Mouse (Mus musculus) stomach, embryonic 16.5 days (tissue): ENCODE data around the gene Fntb. TPM values are rescaled to one million over a fixed set of nuclear protein-coding genes. Genes with fewer than 3 reads are reported as not detected.
"Not testable (repeated sequence)": the region's sequence is repeated elsewhere in the genome, so short reads cannot be mapped to it uniquely, and the experiment has no call there.

Experiments used
- ATAC-seq: fragments of 200-750 bp; cut with Nextera tagmentation; 2 replicates; pipeline ENCODE4 v1.8.0; 2017; ENCODE audit warnings: moderate number of reproducible peaks, moderate TSS enrichment; ENCODE audit not compliant: insufficient read depth, low FRiP score
- H3K27ac ChIP-seq: fragments of 300-500 bp; sonication (generic); 2 replicates; pipeline ENCODE4 v1.5.1; 2014; ENCODE audit warnings: low read length
- H3K27me3 ChIP-seq: fragments of 300-500 bp; sonication (generic); 2 replicates; pipeline ENCODE4 v1.6.1; 2014; ENCODE audit warnings: low read length, control low read depth, mixed read lengths; ENCODE audit not compliant: control insufficient read depth, insufficient read depth
- H3K36me3 ChIP-seq: fragments of 300-500 bp; sonication (generic); 2 replicates; pipeline ENCODE4 v1.6.1; 2014; ENCODE audit warnings: low read length; ENCODE audit not compliant: control insufficient read depth, insufficient read depth
- H3K4me1 ChIP-seq: fragments of 300-500 bp; sonication (generic); 2 replicates; pipeline ENCODE4 v1.6.1; 2014; ENCODE audit warnings: low read length, control low read depth, mixed read lengths; ENCODE audit not compliant: control insufficient read depth, insufficient read depth
- H3K4me2 ChIP-seq: fragments of 300-500 bp; sonication (generic); 2 replicates; pipeline ENCODE4 v1.6.1; 2014; ENCODE audit warnings: low read depth, low read length, mixed read lengths
- H3K4me3 ChIP-seq: fragments of 300-500 bp; sonication (generic); replicated peaks from 2 replicates; pipeline ENCODE4 v1.5.1; 2014; ENCODE audit warnings: mild to moderate bottlenecking, low read length
- H3K9ac ChIP-seq: fragments of 300-500 bp; sonication (generic); 2 replicates; pipeline ENCODE4 v1.6.1; 2014; ENCODE audit warnings: low read length
- H3K9me3 ChIP-seq: fragments of 300-500 bp; sonication (generic); replicated peaks from 2 replicates; pipeline ENCODE4 v1.6.1; 2016; ENCODE audit warnings: low read length, control low read depth; ENCODE audit not compliant: control insufficient read depth
- WGBS: fragments of 180-500 bp; shearing (Covaris S2); extraction: QIAGEN DNeasy Blood & Tissue Kit; methylation state at CpG from one replicate; pipeline ENCODE4 v1.1.7; 2014; 5-methylcytosine and 5-hydroxymethylcytosine counted together
- polyA plus RNA-seq: library from polyadenylated mRNA; unstranded; fragments of >200 nt; fragmentation: Nextera tagmentation; extraction: Ambion mirVana; gene quantifications from 2 replicates; pipeline ENCODE4 v1.2.1, GENCODE M21; 2015

Gene Fntb
- polyA plus RNA-seq, 1 experiment from 2014 or later, result 34.4 TPM

- Histone ChIP-seq H3K4me1 (peaks cover 9% of the 10 kb centered on the region; the same call in 1 of the 2 replicates), H3K27me3 (no peaks in the 10 kb centered on the region), H3K27ac (peak overlapping the region; percentile 71), H3K9me3 (no peaks in the 10 kb centered on the region), H3K4me2 (peak overlapping the region; percentile 75), H3K9ac (peak overlapping the region; percentile 85), H3K4me3 (peak overlapping the region; percentile 83), H3K36me3 (no peaks in the 10 kb centered on the region)
- peak; percentile 26 for ATAC-seq
- WGBS, result 11% methylated on average over 21 of the region's 21 CpGs
Observed at GRCm38 (mm10) chr12:76837844-76838650, 72.7 kb downstream of the Fntb start.

GRCm38 (mm10) chr12:76839298-76839697, 73.9 kb downstream of the Fntb start:
- no peaks in the 10 kb centered on the region for H3K9me3 ChIP-seq

GRCm38 (mm10) chr12:76840081-76840480, 74.7 kb downstream of the Fntb start:
- H3K9me3 ChIP-seq, result no peaks in the 10 kb centered on the region
- H3K4me3 ChIP-seq, result no peak overlapping the region
- ATAC-seq, result no peak
- H3K9ac ChIP-seq, result no peak overlapping the region
- H3K27ac ChIP-seq, result no peak overlapping the region
- 65% methylated on average over 6 of the region's 6 CpGs for WGBS
- H3K4me2 ChIP-seq, result no peak overlapping the region
- H3K36me3 ChIP-seq, result no peaks in the 10 kb centered on the region
- H3K27me3 ChIP-seq, result no peaks in the 10 kb centered on the region
- H3K4me1 ChIP-seq, result peaks cover 9% of the 10 kb centered on the region; the same call in 1 of the 2 replicates

More at GRCm38 (mm10) chr12:76839298-76839697, 73.9 kb downstream of the Fntb start:
- Histone ChIP-seq H3K27ac (no peak overlapping the region), H3K4me1 (peaks cover 9% of the 10 kb centered on the region; the same call in 1 of the 2 replicates), H3K27me3 (no peaks in the 10 kb centered on the region), H3K4me3 (no peak overlapping the region), H3K4me2 (no peak overlapping the region), H3K9ac (no peak overlapping the region), H3K36me3 (no peaks in the 10 kb centered on the region)
- WGBS, result 85% methylated on average over 4 of the region's 4 CpGs
- no peak for ATAC-seq

GRCm38 (mm10) chr12:76844346-76845061, 79.1 kb downstream of the Fntb start:
- Histone ChIP-seq H3K9me3 (no peaks in the 10 kb centered on the region), H3K4me3 (no peak overlapping the region), H3K4me2 (no peak overlapping the region), H3K4me1 (no peaks in the 10 kb centered on the region), H3K27ac (no peak overlapping the region), H3K27me3 (no peaks in the 10 kb centered on the region), H3K36me3 (no peaks in the 10 kb centered on the region), H3K9ac (no peak overlapping the region)
- WGBS, result 87% methylated on average over 15 of the region's 15 CpGs
- no peak for ATAC-seq

- WGBS, result 84% methylated on average over 2 of the region's 2 CpGs
- no peak for ATAC-seq
- H3K4me3 ChIP-seq, result no peak overlapping the region
- H3K27ac ChIP-seq, result no peak overlapping the region
- H3K36me3 ChIP-seq, result no peaks in the 10 kb centered on the region
- no peaks in the 10 kb centered on the region for H3K27me3 ChIP-seq
- H3K4me1 ChIP-seq, result no peaks in the 10 kb centered on the region
- no peak overlapping the region for H3K4me2 ChIP-seq
- no peak overlapping the region for H3K9ac ChIP-seq
- no peaks in the 10 kb centered on the region for H3K9me3 ChIP-seq
Observed at GRCm38 (mm10) chr12:76852419-76852818, 87.0 kb downstream of the Fntb start.

- Histone ChIP-seq H3K27ac (no peak overlapping the region), H3K4me3 (no peak overlapping the region), H3K4me2 (no peak overlapping the region), H3K36me3 (no peaks in the 10 kb centered on the region), H3K9me3 (no peaks in the 10 kb centered on the region), H3K4me1 (no peaks in the 10 kb centered on the region), H3K9ac (no peak overlapping the region), H3K27me3 (no peaks in the 10 kb centered on the region)
- ATAC-seq, result no peak
- whole genome bisulfite sequencing, result 90% methylated on average over 1 of the region's 1 CpGs
Observed at GRCm38 (mm10) chr12:76853378-76854142, 88.2 kb downstream of the Fntb start.

- Histone ChIP-seq H3K4me1 (no peaks in the 10 kb centered on the region), H3K4me2 (no peak overlapping the region), H3K4me3 (no peak overlapping the region), H3K9ac (no peak overlapping the region), H3K27ac (no peak overlapping the region), H3K27me3 (no peaks in the 10 kb centered on the region), H3K9me3 (no peaks in the 10 kb centered on the region), H3K36me3 (no peaks in the 10 kb centered on the region)
- WGBS, result 84% methylated on average over 10 of the region's 10 CpGs
- no peak for ATAC-seq
Observed at GRCm38 (mm10) chr12:76857087-76857486, 91.7 kb downstream of the Fntb start.

GRCm38 (mm10) chr12:76858788-76859187, 93.4 kb downstream of the Fntb start:
- H3K4me1 ChIP-seq, H3K4me3 ChIP-seq, H3K36me3 ChIP-seq, H3K9ac ChIP-seq, H3K4me2 ChIP-seq, H3K9me3 ChIP-seq, ATAC-seq, H3K27ac ChIP-seq, H3K27me3 ChIP-seq: not testable (repeated sequence)
- 89% methylated on average over 6 of the region's 6 CpGs for WGBS
